Mouse (Mus musculus) olfactory bulb, adult 2 months (tissue): ENCODE data around the gene Nmur1.

ENCODE experiments used
- CTCF ChIP-seq: fragments of 200-500 bp; IDR thresholded peaks from 2 replicates; pipeline ENCODE4 v1.5.1; 2012; ENCODE audit warnings: low read depth, mild to moderate bottlenecking, low read length, moderate library complexity; ENCODE audit not compliant: insufficient read depth
- POLR2A ChIP-seq: fragments of 200-500 bp; IDR thresholded peaks from 2 replicates; pipeline ENCODE4 v1.6.1; 2012; ENCODE audit warnings: mild to moderate bottlenecking, low read depth, low read length, moderate library complexity; ENCODE audit not compliant: insufficient read depth

DNA sequence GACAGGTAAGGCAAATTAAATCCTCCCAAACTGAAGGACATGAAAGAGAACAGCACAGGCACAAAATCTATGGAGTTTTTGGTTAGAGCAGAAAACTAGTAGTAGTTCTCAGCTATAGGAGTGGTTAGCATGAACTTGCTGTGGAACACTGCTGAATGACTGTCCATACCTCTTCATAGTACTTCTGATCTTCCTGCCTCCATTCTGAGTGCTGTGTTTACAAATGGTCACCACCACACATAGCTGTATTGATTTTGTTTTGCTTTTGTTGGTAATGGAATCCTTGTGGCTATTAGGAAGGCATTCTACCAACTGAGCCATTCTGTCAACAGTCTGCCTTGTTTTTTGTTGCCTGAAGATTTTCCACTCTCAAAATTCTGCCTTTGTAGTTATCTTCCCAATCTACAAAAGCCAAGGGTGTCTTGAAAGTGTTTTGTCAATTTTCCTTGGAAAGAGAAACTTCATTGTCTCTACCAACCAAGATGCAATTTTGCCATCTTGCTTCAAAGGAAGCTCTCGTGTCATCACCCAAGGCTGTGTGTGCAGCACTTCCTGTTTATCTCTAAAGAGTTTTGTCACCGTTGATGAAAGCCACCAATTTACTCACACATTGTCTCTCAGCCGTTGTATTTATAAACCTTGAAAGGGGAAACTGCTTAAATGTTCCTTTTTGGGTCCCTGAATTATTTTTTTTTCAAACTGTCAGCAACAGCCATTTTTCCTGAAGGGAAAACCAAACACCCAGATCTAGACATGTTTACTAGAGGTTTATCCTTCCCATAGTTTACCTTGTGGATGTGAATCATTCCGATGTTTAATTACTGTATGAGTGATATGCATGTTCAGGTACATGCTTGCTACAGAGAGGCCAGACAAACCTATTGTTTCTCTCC is 81.8 kb downstream of the Nmur1 start:
- TF ChIP-seq CTCF, result no peak
- TF ChIP-seq POLR2A, result no peak
